Mouse (Mus musculus) stomach, embryonic 15.5 days (tissue): ENCODE results near the gene S100a9. TPM values are rescaled to one million over a fixed set of nuclear protein-coding genes. Genes with fewer than 3 reads are reported as not detected.

Experiments
- ATAC-seq: fragments of 200-750 bp; cut with Nextera tagmentation; 2 replicates; pipeline ENCODE4 v1.8.0; 2017; ENCODE audit warnings: low read depth, moderate number of reproducible peaks, moderate TSS enrichment; ENCODE audit not compliant: insufficient read depth, low FRiP score
- H3K27ac ChIP-seq: fragments of 300-500 bp; sonication (generic); 2 replicates; pipeline ENCODE4 v1.5.1; 2015; ENCODE audit warnings: mild to moderate bottlenecking, inconsistent platforms
- H3K27me3 ChIP-seq: fragments of 300-500 bp; sonication (generic); replicated peaks from 2 replicates; pipeline ENCODE4 v1.6.1; 2015; ENCODE audit warnings: inconsistent platforms
- H3K36me3 ChIP-seq: fragments of 300-500 bp; sonication (generic); 2 replicates; pipeline ENCODE4 v1.6.1; 2015; ENCODE audit warnings: inconsistent platforms
- H3K4me1 ChIP-seq: fragments of 300-500 bp; sonication (generic); 2 replicates; pipeline ENCODE4 v1.6.1; 2015; ENCODE audit warnings: inconsistent platforms
- H3K4me2 ChIP-seq: fragments of 300-500 bp; sonication (generic); 2 replicates; pipeline ENCODE4 v1.6.1; 2015; ENCODE audit warnings: mild to moderate bottlenecking, inconsistent platforms
- H3K4me3 ChIP-seq: fragments of 300-500 bp; sonication (generic); replicated peaks from 2 replicates; pipeline ENCODE4 v1.5.1; 2015; ENCODE audit warnings: inconsistent platforms
- H3K9ac ChIP-seq: fragments of 300-500 bp; sonication (generic); 2 replicates; pipeline ENCODE4 v1.6.1; 2015; ENCODE audit warnings: inconsistent platforms
- H3K9me3 ChIP-seq: fragments of 300-500 bp; sonication (generic); 2 replicates; pipeline ENCODE4 v1.6.1; 2016; ENCODE audit warnings: inconsistent platforms
- WGBS: fragments of 180-500 bp; shearing (Covaris S2); methylation state at CpG from one replicate; pipeline ENCODE4 v1.1.7; 2015; 5-methylcytosine and 5-hydroxymethylcytosine counted together
- polyA plus RNA-seq: library from polyadenylated mRNA; unstranded; fragments of >200 nt; fragmentation: Nextera tagmentation; extraction: Ambion mirVana; gene quantifications from 2 replicates; pipeline ENCODE4 v1.2.1, GENCODE M21; 2015

The S100a9 gene
- polyA plus RNA-seq, 1 experiment from 2014 or later = 235 TPM

- H3K4me2 ChIP-seq = no peak overlapping the region
- H3K4me1 ChIP-seq = no peaks in the 10 kb centered on the region
- H3K4me3 ChIP-seq = no peak overlapping the region
- no peaks in the 10 kb centered on the region for H3K9me3 ChIP-seq
- ATAC-seq = no peak
- no peak overlapping the region for H3K9ac ChIP-seq
- H3K27me3 ChIP-seq = no peaks in the 10 kb centered on the region
- H3K27ac ChIP-seq = no peak overlapping the region
- H3K36me3 ChIP-seq = no peaks in the 10 kb centered on the region
Measured at GRCm38 (mm10) chr3:90659364-90660044, 36.0 kb downstream of the S100a9 start.

DNA sequence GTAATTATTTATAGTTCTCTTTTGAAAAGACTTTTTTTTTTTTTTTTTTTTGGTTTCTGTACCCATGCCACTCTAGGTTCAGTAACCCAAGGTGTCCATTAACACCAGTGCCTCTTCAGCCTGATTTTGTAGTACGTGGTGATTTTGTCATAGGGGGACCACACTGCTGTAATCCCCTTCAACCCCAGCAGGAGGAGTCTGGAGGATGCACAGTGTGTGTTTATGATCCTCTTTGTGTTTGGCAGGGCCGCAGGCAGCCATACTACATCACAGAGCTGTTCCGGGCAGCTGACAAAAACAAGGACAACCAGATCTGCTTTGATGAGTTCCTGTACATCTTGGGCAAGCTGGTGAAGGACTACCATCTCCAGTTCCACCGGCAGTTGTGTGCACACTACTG lies 38.1 kb downstream of the S100a9 start:
- ATAC-seq = no peak
- Histone ChIP-seq H3K4me1 (no peaks in the 10 kb centered on the region), H3K4me2 (no peak overlapping the region), H3K36me3 (no peaks in the 10 kb centered on the region), H3K4me3 (no peak overlapping the region), H3K9ac (no peak overlapping the region), H3K27ac (no peak overlapping the region), H3K27me3 (no peaks in the 10 kb centered on the region), H3K9me3 (no peaks in the 10 kb centered on the region)
- 75% methylated on average over 4 of the region's 4 CpGs for WGBS

DNA sequence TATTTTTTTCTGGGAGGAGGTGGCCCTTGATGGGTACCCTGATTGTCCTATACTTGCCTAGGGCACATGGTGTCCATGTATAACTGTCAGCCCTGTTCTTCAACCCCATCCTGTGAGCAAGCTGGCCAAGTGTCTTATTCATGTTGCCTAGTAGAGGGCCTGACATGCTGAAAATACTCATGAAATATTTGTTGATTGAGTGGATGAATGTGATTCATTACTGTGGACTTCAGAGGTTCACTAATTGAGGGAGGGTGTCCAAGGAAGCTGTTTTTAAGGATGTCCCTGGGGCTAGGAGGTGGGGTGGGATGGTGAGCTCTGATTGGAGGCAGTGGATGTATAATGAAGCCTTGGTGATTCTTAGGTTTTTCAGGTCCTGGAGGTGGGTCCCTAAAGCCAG lies 41.8 kb downstream of the S100a9 start, which contains the start of gene S100a7a:
S100a7a (plus strand) TSS at position 301 of the 400 bp plus-strand sequence.
- H3K27ac ChIP-seq = no peak within 1 kb of the TSS
- H3K4me1 ChIP-seq = no peaks in the 10 kb centered on the region
- H3K27me3 ChIP-seq = no peaks in the 10 kb centered on the region
- H3K4me3 ChIP-seq = no peak within 1 kb of the TSS
- no peak within 1 kb of the TSS for H3K4me2 ChIP-seq
- no peaks in the 10 kb centered on the region for H3K9me3 ChIP-seq
- ATAC-seq = no peak
- H3K9ac ChIP-seq = no peak within 1 kb of the TSS
- H3K36me3 ChIP-seq = no peaks in the 10 kb centered on the region

DNA sequence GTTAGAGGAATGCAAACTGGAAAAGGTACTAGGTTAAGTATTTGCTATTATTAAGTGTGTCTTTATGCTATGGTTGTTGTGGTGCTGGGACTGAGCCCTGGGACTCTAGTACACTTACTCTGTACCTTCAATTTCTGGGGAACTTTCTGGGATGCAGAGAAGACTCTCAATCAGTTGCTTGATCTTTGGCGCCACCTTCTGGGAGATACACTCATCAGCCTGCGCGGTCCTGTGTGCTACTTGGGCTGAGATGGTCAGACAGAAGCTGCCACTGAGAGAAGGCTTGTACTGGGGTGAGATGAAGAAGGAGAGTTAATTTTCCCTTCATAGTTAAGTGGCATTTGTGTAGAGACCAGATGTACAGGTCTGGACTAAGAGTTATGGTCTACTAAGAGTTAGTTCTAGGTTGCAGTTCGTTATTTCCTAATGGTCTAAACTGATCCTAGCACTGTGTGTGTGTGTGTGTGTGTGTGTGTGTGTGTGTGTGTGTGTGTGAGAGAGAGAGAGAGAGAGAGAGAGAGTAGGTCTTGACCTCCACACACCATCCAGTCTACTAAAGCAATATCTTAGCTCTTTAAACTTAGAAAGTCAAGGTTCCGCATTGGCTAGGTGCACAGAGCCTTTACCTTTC lies 42.5 kb downstream of the S100a9 start:
- ATAC-seq = no peak; the same call in 1 of the 2 replicates
- Histone ChIP-seq H3K27ac (no peak overlapping the region), H3K27me3 (no peaks in the 10 kb centered on the region), H3K36me3 (no peaks in the 10 kb centered on the region), H3K9ac (no peak overlapping the region), H3K4me2 (no peak overlapping the region), H3K9me3 (no peaks in the 10 kb centered on the region), H3K4me3 (no peak overlapping the region), H3K4me1 (no peaks in the 10 kb centered on the region)
- WGBS = 34% methylated on average over 5 of the region's 5 CpGs

DNA sequence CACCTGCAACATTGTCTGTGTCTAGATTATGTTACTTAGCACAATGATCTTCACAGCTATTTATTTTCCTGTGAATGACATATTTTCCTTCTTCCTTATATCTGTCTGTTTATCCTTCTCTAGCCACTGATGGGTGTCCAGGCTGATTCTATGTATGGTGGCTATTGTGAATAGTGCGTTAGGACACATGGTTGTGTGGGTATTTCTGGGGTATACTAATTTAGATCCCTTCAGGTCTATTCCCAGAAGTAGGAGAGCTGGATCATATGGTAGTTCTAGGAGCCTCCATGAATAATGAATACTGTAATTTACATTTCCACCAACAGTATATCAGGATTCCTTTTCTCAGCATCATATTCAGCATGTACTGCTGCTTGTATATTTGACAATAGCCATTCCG lies 45.7 kb downstream of the S100a9 start:
- no peak overlapping the region for H3K4me3 ChIP-seq
- no peak overlapping the region for H3K9ac ChIP-seq
- no peaks in the 10 kb centered on the region for H3K9me3 ChIP-seq
- no peak for ATAC-seq
- H3K27me3 ChIP-seq = no peaks in the 10 kb centered on the region
- no peaks in the 10 kb centered on the region for H3K36me3 ChIP-seq
- 89% methylated on average over 2 of the region's 2 CpGs for WGBS
- no peak overlapping the region for H3K4me2 ChIP-seq
- H3K4me1 ChIP-seq = no peaks in the 10 kb centered on the region
- no peak overlapping the region for H3K27ac ChIP-seq

GRCm38 (mm10) chr3:90648981-90649380 lies 46.5 kb downstream of the S100a9 start:
- no peak overlapping the region for H3K4me2 ChIP-seq
- H3K27me3 ChIP-seq = no peaks in the 10 kb centered on the region
- H3K27ac ChIP-seq = no peak overlapping the region
- ATAC-seq = no peak
- no peaks in the 10 kb centered on the region for H3K36me3 ChIP-seq
- no peak overlapping the region for H3K9ac ChIP-seq
- H3K4me1 ChIP-seq = no peaks in the 10 kb centered on the region
- no peaks in the 10 kb centered on the region for H3K9me3 ChIP-seq
- H3K4me3 ChIP-seq = no peak overlapping the region

DNA sequence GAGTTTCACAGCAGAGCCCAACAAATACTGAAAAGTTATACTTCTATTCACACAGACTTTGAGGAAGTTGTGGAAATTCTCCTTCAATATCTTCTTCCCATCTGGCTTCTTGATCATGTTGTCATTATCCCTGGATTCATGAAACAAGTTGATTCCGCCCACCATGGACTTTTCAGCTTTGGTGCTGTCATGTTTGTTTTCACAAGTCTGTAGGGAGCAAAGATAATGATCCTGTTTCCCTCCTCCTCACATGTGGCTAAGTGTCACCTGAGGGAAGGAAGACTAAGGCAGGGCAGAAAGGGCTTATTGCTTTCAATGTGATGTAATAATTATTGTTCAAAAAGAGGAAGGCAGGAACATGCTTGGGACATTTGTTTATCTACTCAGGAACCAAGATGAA lies 48.2 kb downstream of the S100a9 start:
- Histone ChIP-seq H3K4me1 (no peaks in the 10 kb centered on the region), H3K9me3 (no peaks in the 10 kb centered on the region), H3K9ac (no peak overlapping the region), H3K4me3 (no peak overlapping the region), H3K27me3 (no peaks in the 10 kb centered on the region), H3K4me2 (no peak overlapping the region), H3K36me3 (no peaks in the 10 kb centered on the region), H3K27ac (no peak overlapping the region)
- no peak for ATAC-seq
- 83% methylated on average over 1 of the region's 1 CpGs for WGBS

- no peak overlapping the region for H3K4me2 ChIP-seq
- no peak for ATAC-seq
- no peak overlapping the region for H3K9ac ChIP-seq
- no peaks in the 10 kb centered on the region for H3K27me3 ChIP-seq
- no peaks in the 10 kb centered on the region for H3K36me3 ChIP-seq
- H3K4me1 ChIP-seq = no peaks in the 10 kb centered on the region
- H3K27ac ChIP-seq = no peak overlapping the region
- WGBS = 56% methylated on average over 3 of the region's 3 CpGs
- no peak overlapping the region for H3K4me3 ChIP-seq
- no peaks in the 10 kb centered on the region for H3K9me3 ChIP-seq
Measured at GRCm38 (mm10) chr3:90644220-90644619, 51.3 kb downstream of the S100a9 start.

Other genes starting within 250 kb of the S100a9 start
- 5.3 and 5.7 TPM in 2 replicates for gene Npr1, start 229.9 kb downstream of the S100a9 start, polyA plus RNA-seq
- gene Ilf2, start 219.6 kb downstream of the S100a9 start, polyA plus RNA-seq = 151 and 168 TPM in 2 replicates
- gene Snapin, start 204.7 kb downstream of the S100a9 start, polyA plus RNA-seq = 71.6 and 78.5 TPM in 2 replicates
- 126 and 134 TPM in 2 replicates for gene Chtop, start 186.2 kb downstream of the S100a9 start, polyA plus RNA-seq
- gene S100a1, start 181.3 kb downstream of the S100a9 start, polyA plus RNA-seq = 66.9 and 75.9 TPM in 2 replicates
- 34.7 and 39.0 TPM in 2 replicates for gene S100a13, start 181.3 kb downstream of the S100a9 start, polyA plus RNA-seq
- gene S100a14, start 168.9 kb downstream of the S100a9 start, polyA plus RNA-seq = 43.9 and 74.6 TPM in 2 replicates
- gene S100a16, start 158.5 kb downstream of the S100a9 start, polyA plus RNA-seq = 225 and 274 TPM in 2 replicates
- 0.77 and 1.2 TPM in 2 replicates for gene S100a3, start 135.1 kb downstream of the S100a9 start, polyA plus RNA-seq
- gene S100a2, start 105.5 kb downstream of the S100a9 start, polyA plus RNA-seq = not detected in 2 replicates
- gene Gm42674, start 93.8 kb downstream of the S100a9 start, polyA plus RNA-seq = not detected in 2 replicates
- gene S100a4, start 92.0 kb downstream of the S100a9 start, polyA plus RNA-seq = 13.0 and 13.6 TPM in 2 replicates
- gene S100a5, start 87.2 kb downstream of the S100a9 start, polyA plus RNA-seq = 4.5 and 6.5 TPM in 2 replicates
- gene S100a6, start 82.8 kb downstream of the S100a9 start, polyA plus RNA-seq = 503 and 642 TPM in 2 replicates
- gene S100a7a, start 41.7 kb downstream of the S100a9 start, polyA plus RNA-seq = 0.61 and 2.8 TPM in 2 replicates
- 295 and 384 TPM in 2 replicates for gene S100a8, start 26.7 kb downstream of the S100a9 start, polyA plus RNA-seq
- gene Pglyrp4, start 31.2 kb upstream of the S100a9 start, polyA plus RNA-seq = 0.09 TPM in 1 of 2 replicates, not detected in the other
- not detected in 2 replicates for gene Gm5849, start 82.2 kb upstream of the S100a9 start, polyA plus RNA-seq